Mouse (Mus musculus) C2C12 (cell line): Measurements from ENCODE around the gene Ppia. TPM values are rescaled to one million over a fixed set of nuclear protein-coding genes. Genes with fewer than 3 reads are reported as not detected.
"Not testable (repeated sequence)": the region's sequence is repeated elsewhere in the genome, so short reads cannot be mapped to it uniquely, and the experiment has no call there.

Experiments used
- H3K27me3 ChIP-seq: one replicate; pipeline ENCODE4 v1.6.1; 2011; ENCODE audit not compliant: control insufficient read depth, insufficient read depth, insufficient read length
- H3K36me3 ChIP-seq: one replicate; pipeline ENCODE4 v1.6.1; 2011; ENCODE audit not compliant: control insufficient read depth, insufficient read depth
- H3K4me3 ChIP-seq: one replicate; pipeline ENCODE4 v1.5.1; 2011; ENCODE audit warnings: mild to moderate bottlenecking, control low read depth; ENCODE audit not compliant: poor library complexity, insufficient read depth, severe bottlenecking
- H3K79me2 ChIP-seq: one replicate; pipeline ENCODE4 v1.6.1; 2011; ENCODE audit not compliant: control insufficient read depth, insufficient read depth
- H3K79me3 ChIP-seq: one replicate; pipeline ENCODE4 v1.6.1; 2011; ENCODE audit warnings: low read depth, control low read depth
- H3ac ChIP-seq: one replicate; pipeline ENCODE3; 2011; ENCODE audit warnings: low read depth; ENCODE audit not compliant: control insufficient read depth, insufficient read length
- CEBPB ChIP-seq: IDR thresholded peaks from one replicate; pipeline ENCODE4 v1.6.1; 2011; ENCODE audit warnings: low read depth, mild to moderate bottlenecking, control low read depth, moderate library complexity
- CTCF ChIP-seq: IDR thresholded peaks from one replicate; pipeline ENCODE4 v1.5.1; 2011; ENCODE audit not compliant: control insufficient read depth, insufficient read depth, insufficient read length
- FOSL1 ChIP-seq: IDR thresholded peaks from one replicate; pipeline ENCODE4 v1.8.0; 2011; ENCODE audit warnings: mild to moderate bottlenecking, low read length; ENCODE audit not compliant: poor library complexity, insufficient read depth, severe bottlenecking
- MAX ChIP-seq: IDR thresholded peaks from one replicate; pipeline ENCODE4 v1.6.1; 2011; ENCODE audit warnings: mild to moderate bottlenecking, control low read depth
- MYOD1 ChIP-seq: IDR thresholded peaks from one replicate; pipeline ENCODE4 v1.6.1; 2011; ENCODE audit warnings: low read depth; ENCODE audit not compliant: control insufficient read depth, insufficient read length
- MYOG ChIP-seq: IDR thresholded peaks from one replicate; pipeline ENCODE4 v1.6.1; 2011; ENCODE audit not compliant: control insufficient read depth, insufficient read length; ENCODE audit errors: extremely low read depth
- USF1 ChIP-seq: IDR thresholded peaks from one replicate; pipeline ENCODE4 v1.6.1; 2011; ENCODE audit warnings: low read depth, mild to moderate bottlenecking, control low read depth, moderate library complexity
- polyA plus RNA-seq: library from polyadenylated mRNA; unstranded; fragments of >200 nt; fragmentation: generic; extraction: Trizol; gene quantifications from one replicate; pipeline ENCODE4 v1.2.1, GENCODE M21; 2012; ENCODE audit warnings: missing spikeins

Ppia gene
- polyA plus RNA-seq, 1 experiment, result 4,929 TPM

DNA sequence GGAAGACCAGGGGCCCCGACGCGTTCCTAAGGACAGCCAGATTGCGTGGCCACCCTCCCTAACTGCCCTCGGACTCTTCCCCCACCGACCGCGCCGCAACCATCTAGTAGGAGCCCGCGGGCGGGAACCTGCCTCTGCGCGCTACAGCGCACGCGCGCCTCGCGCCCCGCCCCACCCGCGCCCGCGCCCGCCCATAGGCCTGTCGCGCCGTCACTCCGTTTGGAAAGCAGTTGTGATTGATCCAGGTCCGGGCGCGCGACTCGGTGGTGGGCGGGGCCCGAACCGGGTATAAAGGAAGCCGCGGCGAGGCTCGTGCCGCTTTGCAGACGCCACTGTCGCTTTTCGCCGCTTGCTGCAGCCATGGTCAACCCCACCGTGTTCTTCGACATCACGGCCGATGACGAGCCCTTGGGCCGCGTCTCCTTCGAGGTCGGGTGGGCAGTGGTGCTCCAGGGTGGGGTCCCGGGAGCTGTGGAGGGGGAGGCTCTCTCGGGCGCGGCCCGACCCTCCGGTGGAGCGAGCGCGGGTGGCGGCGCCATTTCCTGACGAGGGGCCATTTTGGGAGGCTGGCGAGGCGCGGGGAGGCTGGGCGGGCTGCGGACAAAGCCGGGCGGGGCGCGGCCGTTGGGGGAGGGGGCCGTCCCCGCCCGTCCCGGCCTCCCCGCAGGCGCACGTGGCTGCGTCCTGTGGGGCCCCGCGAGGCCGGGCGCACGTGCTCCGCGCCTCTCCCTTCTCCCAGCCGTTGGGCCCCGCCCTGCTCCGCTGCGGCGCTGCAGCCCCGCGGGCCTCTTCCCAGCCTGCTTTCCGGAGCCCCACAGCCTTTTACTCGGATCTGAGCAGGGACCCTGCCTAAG lies 535 bp downstream of the Ppia start:
- H3K79me3 ChIP-seq, result peaks cover 31% of the 10 kb centered on the region
- peak overlapping the region; percentile 97 for H3ac ChIP-seq

DNA sequence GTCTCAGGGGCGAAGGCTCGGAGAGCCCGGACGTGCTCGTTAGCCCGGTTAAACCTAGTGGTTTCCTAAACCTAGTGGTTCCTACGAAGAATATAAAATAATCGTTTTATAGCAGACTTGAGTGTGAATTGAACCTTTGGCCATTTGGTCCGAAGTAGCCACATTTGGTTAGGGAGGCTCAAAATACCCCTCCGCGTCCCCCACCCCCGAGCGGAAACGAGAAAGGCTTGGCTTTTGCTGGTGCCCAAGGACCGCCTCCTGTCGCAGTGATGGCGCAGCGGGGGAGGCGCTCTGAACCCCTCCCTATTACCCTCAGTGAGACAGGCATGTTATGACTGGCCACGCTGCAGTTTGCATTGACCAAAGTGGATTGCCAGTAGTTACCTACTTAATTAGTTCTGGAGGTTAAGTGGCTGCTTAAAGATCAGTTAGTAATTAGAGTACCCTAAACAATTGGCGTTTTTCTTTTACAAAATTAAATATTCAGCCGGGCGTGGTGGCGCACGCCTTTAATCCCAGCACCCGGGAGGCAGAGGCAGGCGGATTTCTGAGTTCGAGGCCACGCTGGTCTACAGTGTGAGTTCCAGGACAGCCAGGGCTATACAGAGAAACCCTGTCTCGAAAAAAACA lies 1.3 kb downstream of the Ppia start:
- peaks cover 31% of the 10 kb centered on the region for H3K79me3 ChIP-seq
- no peak for TF ChIP-seq MAX
- no peak for TF ChIP-seq CTCF
- TF ChIP-seq MYOG, result no peak
- TF ChIP-seq CEBPB, result no peak
- TF ChIP-seq USF1, result no peak
- no peak for TF ChIP-seq MYOD1
- TF ChIP-seq FOSL1, result no peak
- H3K79me2 ChIP-seq, result peaks cover 45% of the 10 kb centered on the region

More for the DNA sequence above, 535 bp downstream of the Ppia start:
- Histone ChIP-seq H3K27me3 (no peaks in the 10 kb centered on the region), H3K79me2 (peaks cover 45% of the 10 kb centered on the region), H3K36me3 (peaks cover 41% of the 10 kb centered on the region), H3K4me3 (peak overlapping the region; percentile 94)
- peak; percentile 95 for TF ChIP-seq MAX
- TF ChIP-seq CEBPB, result no peak

DNA sequence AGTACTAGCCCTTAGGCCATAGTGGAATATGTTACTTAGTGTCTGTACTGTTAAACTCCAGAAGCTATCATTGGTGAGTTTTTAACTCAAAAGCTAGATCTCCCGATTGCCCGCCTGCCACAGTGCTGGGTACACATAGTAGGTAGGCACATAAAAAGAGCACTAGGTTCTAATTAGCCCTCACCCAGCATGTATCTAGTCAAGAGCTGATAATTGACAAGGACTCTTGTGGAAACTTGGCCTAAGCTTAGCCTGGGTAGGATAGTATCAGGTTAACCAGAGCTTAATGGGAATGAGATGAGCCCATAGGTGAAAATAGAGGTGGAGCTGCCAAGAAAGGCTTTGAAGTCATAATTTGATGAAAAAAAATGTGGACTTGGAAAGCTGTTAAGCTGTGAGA lies 1.8 kb downstream of the Ppia start:
- peaks cover 45% of the 10 kb centered on the region for H3K79me2 ChIP-seq
- peak overlapping the region; percentile 94 for H3K4me3 ChIP-seq
- H3ac ChIP-seq, result peak overlapping the region; percentile 75
- TF ChIP-seq MYOG, result no peak
- no peak for TF ChIP-seq FOSL1
- no peak for TF ChIP-seq CTCF
- no peak for TF ChIP-seq CEBPB
- no peak for TF ChIP-seq USF1
- TF ChIP-seq MYOD1, result no peak
- no peak for TF ChIP-seq MAX
- no peaks in the 10 kb centered on the region for H3K27me3 ChIP-seq
- H3K36me3 ChIP-seq, result peaks cover 41% of the 10 kb centered on the region
- H3K79me3 ChIP-seq, result peaks cover 31% of the 10 kb centered on the region

More for the DNA sequence above, 1.3 kb downstream of the Ppia start:
- Histone ChIP-seq H3K27me3 (no peaks in the 10 kb centered on the region), H3K4me3 (peak overlapping the region; percentile 94), H3K36me3 (peaks cover 41% of the 10 kb centered on the region), H3ac (peak overlapping the region; percentile 97)

DNA sequence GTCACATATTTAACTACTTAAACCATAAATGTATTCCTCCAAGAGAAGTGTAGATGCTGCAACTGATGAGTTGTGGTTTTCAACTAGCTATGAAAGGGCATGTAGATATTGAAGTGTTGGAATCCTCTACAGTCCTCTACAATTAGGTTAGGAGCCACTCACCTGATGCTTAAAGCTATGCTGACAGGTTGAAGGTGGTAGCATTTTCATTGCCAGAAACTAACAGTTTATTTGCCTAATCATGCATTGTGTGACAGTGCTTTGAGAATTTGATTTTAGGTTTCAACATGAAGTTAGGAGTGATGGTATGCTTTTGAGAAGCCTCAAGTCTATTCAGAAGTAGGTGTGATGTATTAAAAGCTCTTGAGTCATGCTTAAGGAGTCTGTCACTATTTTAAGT lies 2.2 kb downstream of the Ppia start:
- no peak for TF ChIP-seq FOSL1
- TF ChIP-seq MYOD1, result no peak
- TF ChIP-seq CTCF, result no peak
- TF ChIP-seq CEBPB, result no peak
- no peak for TF ChIP-seq MYOG
- TF ChIP-seq MAX, result no peak
- no peak for TF ChIP-seq USF1

DNA sequence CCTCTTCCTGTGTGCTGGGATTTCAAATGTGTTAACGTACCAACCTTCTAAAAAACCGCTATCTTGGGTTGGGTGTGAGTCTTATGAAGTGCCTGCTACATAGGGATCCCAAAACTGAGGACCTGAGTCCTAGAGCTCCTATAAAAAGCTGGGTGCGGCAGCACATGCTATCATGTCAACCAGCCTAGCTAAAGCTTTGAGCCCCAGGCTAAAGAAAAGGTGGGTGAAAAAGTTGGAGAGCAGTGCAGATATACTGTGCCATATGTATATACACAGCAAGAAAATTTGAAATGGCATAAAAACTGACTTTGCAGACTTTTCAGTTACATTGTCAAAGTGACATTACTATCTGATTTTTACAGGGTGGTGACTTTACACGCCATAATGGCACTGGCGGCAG lies 3.5 kb downstream of the Ppia start:
- no peak overlapping the region for H3K4me3 ChIP-seq
- no peaks in the 10 kb centered on the region for H3K27me3 ChIP-seq
- TF ChIP-seq USF1 (no peak), CEBPB (no peak), CTCF (no peak), MYOG (no peak), FOSL1 (no peak), MAX (no peak), MYOD1 (no peak)
- H3K36me3 ChIP-seq, result peaks cover 45% of the 10 kb centered on the region
- peaks cover 31% of the 10 kb centered on the region for H3K79me3 ChIP-seq
- H3K79me2 ChIP-seq, result peaks cover 45% of the 10 kb centered on the region
- no peak overlapping the region for H3ac ChIP-seq

More for the DNA sequence above, 2.2 kb downstream of the Ppia start:
- peaks cover 41% of the 10 kb centered on the region for H3K36me3 ChIP-seq
- H3ac ChIP-seq, result peak overlapping the region; percentile 57
- H3K27me3 ChIP-seq, result no peaks in the 10 kb centered on the region
- peaks cover 31% of the 10 kb centered on the region for H3K79me3 ChIP-seq
- H3K79me2 ChIP-seq, result peaks cover 45% of the 10 kb centered on the region
- H3K4me3 ChIP-seq, result peak overlapping the region; percentile 94

DNA sequence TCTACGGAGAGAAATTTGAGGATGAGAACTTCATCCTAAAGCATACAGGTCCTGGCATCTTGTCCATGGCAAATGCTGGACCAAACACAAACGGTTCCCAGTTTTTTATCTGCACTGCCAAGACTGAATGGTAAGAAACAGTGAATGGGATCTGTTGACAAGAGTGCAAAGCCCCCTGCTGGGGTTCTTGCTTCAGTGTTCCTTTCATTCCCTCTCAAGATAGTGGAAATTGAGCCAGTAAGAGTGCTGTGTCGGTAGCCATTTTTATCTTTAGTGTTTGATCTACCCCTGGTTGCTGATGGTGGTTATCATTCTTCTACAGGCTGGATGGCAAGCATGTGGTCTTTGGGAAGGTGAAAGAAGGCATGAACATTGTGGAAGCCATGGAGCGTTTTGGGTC lies 3.9 kb downstream of the Ppia start:
- Histone ChIP-seq H3K79me3 (peaks cover 30% of the 10 kb centered on the region), H3K4me3 (peak overlapping the region; percentile 0), H3K79me2 (peaks cover 45% of the 10 kb centered on the region), H3K36me3 (peaks cover 45% of the 10 kb centered on the region)
- H3K27me3 ChIP-seq, H3ac ChIP-seq: not testable (repeated sequence)
